Mouse (Mus musculus) liver, postnatal 0 days (tissue): ENCODE data around the gene Gm13090.

Source experiments
- CTCF ChIP-seq: sonication (generic); IDR thresholded peaks from 2 replicates; pipeline ENCODE4 v1.5.1; 2016; ENCODE audit warnings: antibody characterized with exemption, low read depth
- EP300 ChIP-seq: IDR thresholded peaks from 2 replicates; pipeline ENCODE4 v1.6.1; 2016; ENCODE audit warnings: antibody characterized with exemption, low read depth, mild to moderate bottlenecking

GRCm38 (mm10) chr4:151051162-151051561, 38.2 kb upstream of the Gm13090 start:
- TF ChIP-seq CTCF (no peak), EP300 (no peak; the same call in 1 of the 2 replicates)
